Mouse (Mus musculus): Measurements from ENCODE around the gene Gm20388. TPM values are rescaled to one million over a fixed set of nuclear protein-coding genes. Genes with fewer than 3 reads are reported as not detected.

The Gm20388 gene
- polyA plus RNA-seq, 1 experiment from 2014 or later: not detected

GRCm38 (mm10) chr8:120512326-120512725 is 601.7 kb downstream of the Gm20388 start:
- Histone ChIP-seq H3K4me2 (replicated peaks; ENCODE audit: low read depth) (no peak overlapping the region), H3K27ac (replicated peaks) (no peak overlapping the region), H3K27me3 (ENCODE audit: control insufficient read depth, insufficient read depth, low read length) (no peaks in the 10 kb centered on the region), H3K4me3 (ENCODE audit: low read depth, low read length) (no peak overlapping the region), H3K9me3 (ENCODE audit: control insufficient read depth, low read length) (no peaks in the 10 kb centered on the region), H3K36me3 (ENCODE audit: control insufficient read depth, insufficient read depth, low read length) (no peaks in the 10 kb centered on the region), H3K4me1 (replicated peaks; ENCODE audit: control insufficient read depth, insufficient read depth) (peaks cover 20% of the 10 kb centered on the region), H3K9ac (ENCODE audit: low read length) (no peak overlapping the region)
- DNase-seq (ENCODE audit: low spot score): no peak
- TF ChIP-seq EP300 (optimal IDR thresholded peaks at IDR 0.05) (no peak), CTCF (IDR thresholded peaks at IDR 0.05; ENCODE audit: low read depth) (no peak)
- ATAC-seq (ENCODE audit: low FRiP score, low TSS enrichment): no peak
- WGBS: 57% methylated on average over 11 of the region's 11 CpGs

GRCm38 (mm10) chr8:120513145-120513544 is 602.5 kb downstream of the Gm20388 start:
- H3K4me2 ChIP-seq (replicated peaks; ENCODE audit: low read depth): no peak overlapping the region
- WGBS: 83% methylated on average over 6 of the region's 6 CpGs
- no peaks in the 10 kb centered on the region for H3K36me3 ChIP-seq (ENCODE audit: control insufficient read depth, insufficient read depth, low read length)
- H3K4me3 ChIP-seq (ENCODE audit: low read depth, low read length): no peak overlapping the region
- H3K9ac ChIP-seq (ENCODE audit: low read length): no peak overlapping the region
- no peaks in the 10 kb centered on the region for H3K27me3 ChIP-seq (ENCODE audit: control insufficient read depth, insufficient read depth, low read length)
- no peak for TF ChIP-seq CTCF (IDR thresholded peaks at IDR 0.05; ENCODE audit: low read depth)
- no peak for TF ChIP-seq EP300 (optimal IDR thresholded peaks at IDR 0.05)
- ATAC-seq (ENCODE audit: low FRiP score, low TSS enrichment) (no peak), DNase-seq (ENCODE audit: low spot score) (no peak)
- peaks cover 20% of the 10 kb centered on the region for H3K4me1 ChIP-seq (replicated peaks; ENCODE audit: control insufficient read depth, insufficient read depth)
- H3K9me3 ChIP-seq (ENCODE audit: control insufficient read depth, low read length): no peaks in the 10 kb centered on the region
- H3K27ac ChIP-seq (replicated peaks): no peak overlapping the region

- Histone ChIP-seq H3K9ac (ENCODE audit: low read length) (no peak overlapping the region), H3K4me3 (ENCODE audit: low read depth, low read length) (no peak overlapping the region), H3K27ac (replicated peaks) (no peak overlapping the region), H3K9me3 (ENCODE audit: control insufficient read depth, low read length) (no peaks in the 10 kb centered on the region), H3K27me3 (ENCODE audit: control insufficient read depth, insufficient read depth, low read length) (no peaks in the 10 kb centered on the region), H3K4me1 (replicated peaks; ENCODE audit: control insufficient read depth, insufficient read depth) (peaks cover 17% of the 10 kb centered on the region), H3K4me2 (replicated peaks; ENCODE audit: low read depth) (no peak overlapping the region), H3K36me3 (ENCODE audit: control insufficient read depth, insufficient read depth, low read length) (no peaks in the 10 kb centered on the region)
- DNase-seq (ENCODE audit: low spot score): no peak
- TF ChIP-seq CTCF (IDR thresholded peaks at IDR 0.05; ENCODE audit: low read depth): no peak
- no peak for ATAC-seq (ENCODE audit: low FRiP score, low TSS enrichment)
- WGBS: 66% methylated on average over 26 of the region's 26 CpGs
Measured at GRCm38 (mm10) chr8:120513638-120514461, 603.2 kb downstream of the Gm20388 start.

- H3K4me3 ChIP-seq (ENCODE audit: low read depth, low read length): no peak overlapping the region
- H3K9me3 ChIP-seq (ENCODE audit: control insufficient read depth, low read length): no peaks in the 10 kb centered on the region
- no peak overlapping the region for H3K9ac ChIP-seq (ENCODE audit: low read length)
- DNase-seq (ENCODE audit: low spot score) (no peak), ATAC-seq (ENCODE audit: low FRiP score, low TSS enrichment) (no peak)
- no peak for TF ChIP-seq EP300 (optimal IDR thresholded peaks at IDR 0.05)
- no peak for TF ChIP-seq CTCF (IDR thresholded peaks at IDR 0.05; ENCODE audit: low read depth)
- peaks cover 8% of the 10 kb centered on the region for H3K4me1 ChIP-seq (replicated peaks; ENCODE audit: control insufficient read depth, insufficient read depth)
- WGBS: 93% methylated on average over 2 of the region's 2 CpGs
- no peak overlapping the region for H3K4me2 ChIP-seq (replicated peaks; ENCODE audit: low read depth)
- no peaks in the 10 kb centered on the region for H3K27me3 ChIP-seq (ENCODE audit: control insufficient read depth, insufficient read depth, low read length)
- no peak overlapping the region for H3K27ac ChIP-seq (replicated peaks)
- no peaks in the 10 kb centered on the region for H3K36me3 ChIP-seq (ENCODE audit: control insufficient read depth, insufficient read depth, low read length)
Measured at GRCm38 (mm10) chr8:120515214-120515613, 604.6 kb downstream of the Gm20388 start.

GRCm38 (mm10) chr8:120515650-120516049 is 605.0 kb downstream of the Gm20388 start:
- H3K27ac ChIP-seq (replicated peaks): 0 out of 2 replicates have a peak overlapping the region, but pooled peaks have one; percentile 13
- no peaks in the 10 kb centered on the region for H3K36me3 ChIP-seq (ENCODE audit: control insufficient read depth, insufficient read depth, low read length)
- 88% methylated on average over 6 of the region's 6 CpGs for WGBS
- H3K4me3 ChIP-seq (ENCODE audit: low read depth, low read length): no peak overlapping the region
- no peak overlapping the region for H3K9ac ChIP-seq (ENCODE audit: low read length)
- H3K9me3 ChIP-seq (ENCODE audit: control insufficient read depth, low read length): no peaks in the 10 kb centered on the region
- no peak for ATAC-seq (ENCODE audit: low FRiP score, low TSS enrichment)
- H3K27me3 ChIP-seq (ENCODE audit: control insufficient read depth, insufficient read depth, low read length): no peaks in the 10 kb centered on the region
- peaks cover 6% of the 10 kb centered on the region for H3K4me1 ChIP-seq (replicated peaks; ENCODE audit: control insufficient read depth, insufficient read depth)
- no peak overlapping the region for H3K4me2 ChIP-seq (replicated peaks; ENCODE audit: low read depth)
- TF ChIP-seq CTCF (IDR thresholded peaks at IDR 0.05; ENCODE audit: low read depth) (no peak), EP300 (optimal IDR thresholded peaks at IDR 0.05) (no peak)
- no peak for DNase-seq (ENCODE audit: low spot score)

GRCm38 (mm10) chr8:120516182-120516755 is 605.6 kb downstream of the Gm20388 start:
- no peak overlapping the region for H3K9ac ChIP-seq (ENCODE audit: low read length)
- H3K4me2 ChIP-seq (replicated peaks; ENCODE audit: low read depth): no peak overlapping the region
- H3K4me3 ChIP-seq (ENCODE audit: low read depth, low read length): no peak overlapping the region
- H3K36me3 ChIP-seq (ENCODE audit: control insufficient read depth, insufficient read depth, low read length): no peaks in the 10 kb centered on the region
- H3K27me3 ChIP-seq (ENCODE audit: control insufficient read depth, insufficient read depth, low read length): no peaks in the 10 kb centered on the region
- DNase-seq (ENCODE audit: low spot score): no peak
- WGBS: 19% methylated on average over 11 of the region's 12 CpGs
- TF ChIP-seq EP300 (optimal IDR thresholded peaks at IDR 0.05): no peak
- no peak for TF ChIP-seq CTCF (IDR thresholded peaks at IDR 0.05; ENCODE audit: low read depth)
- H3K9me3 ChIP-seq (ENCODE audit: control insufficient read depth, low read length): no peaks in the 10 kb centered on the region
- no peak for ATAC-seq (ENCODE audit: low FRiP score, low TSS enrichment)
- peaks cover 9% of the 10 kb centered on the region for H3K4me1 ChIP-seq (replicated peaks; ENCODE audit: control insufficient read depth, insufficient read depth)
- 0 out of 2 replicates have a peak overlapping the region, but pooled peaks have one; percentile 13 for H3K27ac ChIP-seq (replicated peaks)
